Mouse (Mus musculus) neural tube, embryonic 12.5 days (tissue): ENCODE data around the gene Swi5. TPM values are rescaled to one million over a fixed set of nuclear protein-coding genes. Genes with fewer than 3 reads are reported as not detected.

Experiments used
- ATAC-seq: fragments of 200-750 bp; cut with Nextera tagmentation; 2 replicates; pipeline ENCODE4 v1.8.0; 2017; ENCODE audit warnings: low read depth, mild to moderate bottlenecking, moderate TSS enrichment, moderate library complexity; ENCODE audit not compliant: low FRiP score
- H3K27ac ChIP-seq: fragments of 300-500 bp; sonication (generic); 2 replicates; pipeline ENCODE4 v1.5.1; 2016
- H3K27me3 ChIP-seq: fragments of 300-500 bp; sonication (generic); replicated peaks from 2 replicates; pipeline ENCODE4 v1.6.1; 2016; ENCODE audit warnings: mild to moderate bottlenecking
- H3K36me3 ChIP-seq: fragments of 300-500 bp; sonication (generic); 2 replicates; pipeline ENCODE4 v1.6.1; 2016; ENCODE audit warnings: mild to moderate bottlenecking
- H3K4me1 ChIP-seq: fragments of 300-500 bp; sonication (generic); 2 replicates; pipeline ENCODE4 v1.6.1; 2016
- H3K4me2 ChIP-seq: fragments of 300-500 bp; sonication (generic); replicated peaks from 2 replicates; pipeline ENCODE4 v1.6.1; 2016; ENCODE audit warnings: mild to moderate bottlenecking
- H3K4me3 ChIP-seq: fragments of 300-500 bp; sonication (generic); 2 replicates; pipeline ENCODE4 v1.5.1; 2016
- H3K9ac ChIP-seq: fragments of 300-500 bp; sonication (generic); 2 replicates; pipeline ENCODE4 v1.6.1; 2016; ENCODE audit warnings: mild to moderate bottlenecking
- H3K9me3 ChIP-seq: fragments of 300-500 bp; sonication (generic); 2 replicates; pipeline ENCODE4 v1.6.1; 2016; ENCODE audit warnings: mild to moderate bottlenecking
- WGBS: fragments of 180-500 bp; shearing (Covaris S2); methylation state at CpG from one replicate; pipeline ENCODE4 v1.1.7; 2016; 5-methylcytosine and 5-hydroxymethylcytosine counted together
- polyA plus RNA-seq: library from polyadenylated mRNA; unstranded; fragments of >200 nt; fragmentation: Nextera tagmentation; extraction: Ambion mirVana; gene quantifications from 2 replicates; pipeline ENCODE4 v1.2.1, GENCODE M21; 2016

The Swi5 gene
- polyA plus RNA-seq = 351 and 444 TPM in 2 replicates

DNA sequence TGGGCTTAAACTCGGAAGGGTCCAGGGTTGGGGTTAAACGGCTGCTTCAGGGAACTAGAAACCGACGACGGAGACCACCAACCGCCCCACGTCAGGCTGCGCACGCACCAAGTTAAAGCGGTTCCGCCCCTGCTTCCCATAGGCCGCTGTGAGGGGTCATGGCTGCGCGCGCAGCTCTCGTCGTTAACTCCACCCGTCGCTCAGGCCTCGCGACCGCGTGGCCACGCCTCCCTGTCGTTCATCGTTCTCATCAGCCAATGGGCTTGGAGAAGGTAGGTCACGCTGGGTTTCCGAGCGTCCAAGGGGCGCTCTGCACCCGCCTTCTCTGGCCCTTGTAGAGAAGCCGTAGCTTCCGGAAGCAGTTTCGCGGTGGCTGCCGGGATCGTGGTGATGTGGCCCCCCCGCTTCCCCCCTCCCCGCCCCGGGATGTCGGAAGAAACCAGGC, at the start of gene Swi5:
Swi5 (minus strand) TSS at position 153 of the 445 bp plus-strand sequence.
- Histone ChIP-seq H3K36me3 (peaks cover 28% of the 10 kb centered on the region), H3K9ac (peak within 1 kb of the TSS; percentile 95), H3K9me3 (no peaks in the 10 kb centered on the region), H3K27ac (peak within 1 kb of the TSS; percentile 32), H3K4me3 (peak within 1 kb of the TSS; percentile 93), H3K4me2 (peak within 1 kb of the TSS; percentile 88), H3K4me1 (peaks cover 17% of the 10 kb centered on the region), H3K27me3 (no peaks in the 10 kb centered on the region)
- ATAC-seq = peak; percentile 98
- under 1% methylated on average over 40 of the region's 41 CpGs for WGBS

- H3K4me1 ChIP-seq = no peaks in the 10 kb centered on the region
- no peak overlapping the region for H3K4me3 ChIP-seq
- H3K9me3 ChIP-seq = no peaks in the 10 kb centered on the region
- H3K27ac ChIP-seq = no peak overlapping the region
- no peak overlapping the region for H3K4me2 ChIP-seq
- no peak overlapping the region for H3K9ac ChIP-seq
- 0 out of 2 replicates have a peak, but pooled peaks cover 7% of the 10 kb centered on the region for H3K27me3 ChIP-seq
- H3K36me3 ChIP-seq = peaks cover 32% of the 10 kb centered on the region
- WGBS = 55% methylated on average over 15 of the region's 15 CpGs
- no peak for ATAC-seq
These were observed 48.0 kb upstream of the Swi5 start for GRCm38 (mm10) chr2:32335888-32336287.

GRCm38 (mm10) chr2:32332159-32332558, 44.3 kb upstream of the Swi5 start:
- no peak overlapping the region for H3K27ac ChIP-seq
- 0 out of 2 replicates have a peak, but pooled peaks cover 7% of the 10 kb centered on the region for H3K27me3 ChIP-seq
- H3K4me1 ChIP-seq = peaks cover 10% of the 10 kb centered on the region
- H3K36me3 ChIP-seq = peaks cover 23% of the 10 kb centered on the region
- ATAC-seq = no peak
- WGBS = 90% methylated on average over 5 of the region's 5 CpGs
- H3K4me3 ChIP-seq = no peak overlapping the region
- no peak overlapping the region for H3K9ac ChIP-seq
- no peak overlapping the region for H3K4me2 ChIP-seq
- no peaks in the 10 kb centered on the region for H3K9me3 ChIP-seq

- peaks cover 10% of the 10 kb centered on the region for H3K4me1 ChIP-seq
- ATAC-seq = no peak
- no peak overlapping the region for H3K4me3 ChIP-seq
- 0 out of 2 replicates have a peak, but pooled peaks cover 7% of the 10 kb centered on the region for H3K27me3 ChIP-seq
- no peaks in the 10 kb centered on the region for H3K9me3 ChIP-seq
- no peak overlapping the region for H3K27ac ChIP-seq
- H3K4me2 ChIP-seq = no peak overlapping the region
- WGBS = 41% methylated on average over 6 of the region's 6 CpGs
- H3K36me3 ChIP-seq = peaks cover 12% of the 10 kb centered on the region
- H3K9ac ChIP-seq = no peak overlapping the region
These were observed 41.7 kb upstream of the Swi5 start for GRCm38 (mm10) chr2:32329531-32329930.

GRCm38 (mm10) chr2:32328911-32329460, 41.1 kb upstream of the Swi5 start:
- Histone ChIP-seq H3K4me3 (no peak overlapping the region), H3K36me3 (peaks cover 7% of the 10 kb centered on the region), H3K4me1 (peaks cover 10% of the 10 kb centered on the region), H3K27me3 (0 out of 2 replicates have a peak, but pooled peaks cover 5% of the 10 kb centered on the region), H3K9ac (0 out of 2 replicates have a peak overlapping the region, but pooled peaks have one; percentile 29), H3K9me3 (no peaks in the 10 kb centered on the region), H3K27ac (no peak overlapping the region), H3K4me2 (no peak overlapping the region; the same call in 1 of the 2 replicates)
- WGBS = 5% methylated on average over 13 of the region's 13 CpGs
- ATAC-seq = no peak

DNA sequence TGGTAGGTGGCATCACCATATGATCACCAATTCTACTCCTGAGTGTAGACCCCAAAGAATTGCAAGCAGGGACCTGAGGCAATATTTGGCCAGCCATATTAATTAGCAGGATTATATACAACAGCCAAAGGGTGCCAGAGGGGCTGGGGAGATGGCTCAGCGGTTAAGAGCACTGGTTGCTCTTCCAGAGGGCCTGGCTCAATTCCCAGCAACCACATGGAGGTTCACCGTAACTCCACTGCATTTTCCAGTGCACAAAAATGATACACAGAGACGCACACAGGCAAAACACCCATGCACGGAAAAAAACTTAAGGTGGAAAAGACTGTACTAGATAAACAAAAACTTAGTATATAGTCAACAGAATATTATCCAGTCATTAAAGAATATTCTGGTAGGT, 39.3 kb upstream of the Swi5 start:
- 88% methylated on average over 4 of the region's 4 CpGs for WGBS
- no peak overlapping the region for H3K4me3 ChIP-seq
- no peak overlapping the region for H3K9ac ChIP-seq
- H3K27me3 ChIP-seq = no peaks in the 10 kb centered on the region
- H3K9me3 ChIP-seq = no peaks in the 10 kb centered on the region
- no peak overlapping the region for H3K27ac ChIP-seq
- no peak overlapping the region for H3K4me2 ChIP-seq
- ATAC-seq = no peak
- H3K4me1 ChIP-seq = peaks cover 18% of the 10 kb centered on the region
- no peaks in the 10 kb centered on the region; the same call in 1 of the 2 replicates for H3K36me3 ChIP-seq

- H3K36me3 ChIP-seq = no peaks in the 10 kb centered on the region
- ATAC-seq = no peak
- WGBS = 71% methylated on average over 7 of the region's 7 CpGs
These were observed 37.5 kb upstream of the Swi5 start for GRCm38 (mm10) chr2:32325342-32325741.

DNA sequence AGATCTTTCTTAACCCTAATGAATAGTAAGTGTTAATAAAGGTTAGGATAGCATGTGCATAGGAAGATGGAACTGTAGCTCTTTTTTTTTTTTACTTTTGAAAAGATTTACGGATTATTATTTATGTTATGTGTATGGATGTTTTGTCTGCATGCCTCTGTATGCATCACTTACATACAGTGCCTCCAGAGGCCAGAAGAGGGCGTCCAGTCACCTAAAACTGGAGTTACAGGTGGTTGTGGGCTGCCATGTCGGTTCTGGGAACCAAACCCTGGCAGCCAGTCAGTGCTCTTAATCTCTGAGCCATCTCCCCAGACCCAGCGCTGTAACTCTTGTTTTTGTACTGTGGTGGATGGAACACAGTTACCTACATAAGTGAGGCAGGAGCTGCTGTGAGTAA, 36.4 kb upstream of the Swi5 start:
- H3K4me1 ChIP-seq = peaks cover 18% of the 10 kb centered on the region
- WGBS = 54% methylated on average over 4 of the region's 4 CpGs
- H3K27me3 ChIP-seq = no peaks in the 10 kb centered on the region; the same call in 1 of the 2 replicates
- no peak for ATAC-seq
- no peak overlapping the region for H3K9ac ChIP-seq
- no peak overlapping the region for H3K4me2 ChIP-seq
- H3K27ac ChIP-seq = no peak overlapping the region
- H3K36me3 ChIP-seq = no peaks in the 10 kb centered on the region
- H3K9me3 ChIP-seq = no peaks in the 10 kb centered on the region
- H3K4me3 ChIP-seq = no peak overlapping the region

More at GRCm38 (mm10) chr2:32325342-32325741, 37.5 kb upstream of the Swi5 start:
- no peaks in the 10 kb centered on the region for H3K9me3 ChIP-seq
- no peak overlapping the region for H3K4me2 ChIP-seq
- H3K27me3 ChIP-seq = no peaks in the 10 kb centered on the region
- H3K9ac ChIP-seq = no peak overlapping the region
- H3K4me3 ChIP-seq = no peak overlapping the region
- no peak overlapping the region for H3K27ac ChIP-seq
- H3K4me1 ChIP-seq = peaks cover 18% of the 10 kb centered on the region

DNA sequence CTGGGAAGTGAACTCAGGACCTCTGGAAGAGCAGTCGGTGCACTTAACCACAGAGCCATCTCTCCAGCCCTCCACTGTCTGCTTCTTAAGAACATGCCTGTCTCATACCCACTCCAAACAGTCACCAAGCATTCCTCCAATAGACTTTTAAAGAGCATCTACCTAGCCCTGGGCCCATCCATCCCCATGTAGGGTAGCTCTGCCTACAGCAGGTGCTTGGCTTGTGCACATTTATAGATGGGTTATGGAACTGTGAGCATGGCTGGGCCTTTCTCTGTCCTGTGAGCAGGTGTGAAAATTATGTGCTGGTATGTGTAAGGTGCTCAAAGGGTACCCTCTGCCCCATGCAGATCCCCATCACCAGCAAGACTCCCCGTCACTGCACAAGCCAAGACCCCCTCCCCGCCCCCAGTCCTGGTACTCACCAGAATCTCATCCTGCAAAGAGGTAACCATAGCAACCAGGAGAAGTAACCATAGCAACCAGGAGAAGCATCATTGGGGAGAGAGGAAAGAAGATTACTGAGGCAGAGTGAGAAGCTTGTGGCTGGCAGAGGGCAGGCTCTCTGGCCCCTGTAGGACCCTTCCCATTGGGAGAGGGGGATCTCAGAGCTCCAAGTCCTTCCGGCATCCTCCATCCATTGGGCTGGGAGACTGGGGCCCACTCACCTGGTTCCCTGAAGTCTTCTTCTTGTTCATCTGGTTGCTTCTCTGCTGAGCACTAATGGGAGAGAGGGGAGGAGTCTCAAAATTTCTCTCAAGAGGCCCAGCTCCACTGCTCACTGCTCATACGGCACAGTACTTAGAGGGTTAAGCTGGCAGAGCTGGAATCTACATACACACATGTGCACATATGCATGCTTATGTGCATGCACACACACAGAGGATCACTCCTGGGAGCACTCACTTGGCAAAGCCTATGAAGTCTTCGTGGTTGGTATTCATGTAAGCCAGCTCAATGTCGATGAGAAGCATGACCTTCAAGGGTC, 35.2 kb upstream of the Swi5 start:
- Histone ChIP-seq H3K9me3 (no peaks in the 10 kb centered on the region), H3K4me3 (no peak overlapping the region), H3K9ac (no peak overlapping the region), H3K27me3 (peaks cover 5% of the 10 kb centered on the region; the same call in 1 of the 2 replicates), H3K36me3 (no peaks in the 10 kb centered on the region), H3K4me2 (peak overlapping the region; percentile 4; the same call in 1 of the 2 replicates), H3K27ac (no peak overlapping the region), H3K4me1 (peaks cover 15% of the 10 kb centered on the region)
- WGBS = 71% methylated on average over 7 of the region's 7 CpGs
- ATAC-seq = peak; percentile 65; the same call in 1 of the 2 replicates

DNA sequence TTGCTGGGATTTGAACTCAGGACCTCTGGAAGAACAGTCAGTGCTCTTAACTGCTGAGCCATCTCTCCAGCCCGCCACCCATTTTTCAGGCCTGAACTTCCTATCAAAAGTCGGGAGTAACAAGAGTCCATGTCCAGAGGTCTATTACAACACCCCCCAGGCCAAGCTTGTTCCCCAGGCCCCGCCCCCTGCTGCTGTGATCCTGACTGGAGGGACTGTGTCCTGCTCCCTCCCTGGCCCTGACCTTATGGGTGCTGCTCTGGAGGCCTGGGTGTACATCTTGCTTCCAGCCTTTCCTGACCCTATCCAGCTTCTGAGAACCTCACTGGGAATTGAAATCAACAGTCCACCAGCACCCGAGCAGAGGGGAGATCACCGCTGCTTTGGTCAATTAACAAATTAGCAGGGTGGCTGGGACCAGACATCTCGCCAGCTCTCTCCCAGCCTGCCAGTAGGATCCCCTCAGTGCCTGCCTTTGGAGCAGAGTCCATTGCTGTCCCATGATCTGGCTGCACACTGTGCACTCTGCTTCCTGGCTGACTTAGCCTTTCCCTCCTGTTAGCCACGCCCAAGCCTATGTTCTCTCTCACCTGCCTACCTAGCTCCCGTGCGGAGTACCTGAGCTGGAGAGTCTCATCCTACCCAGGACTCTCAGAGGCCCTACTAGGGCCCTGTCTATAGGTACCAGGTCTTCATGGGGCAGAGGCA, 33.9 kb upstream of the Swi5 start:
- ATAC-seq = no peak
- H3K27ac ChIP-seq = no peak overlapping the region
- peaks cover 15% of the 10 kb centered on the region for H3K27me3 ChIP-seq
- H3K4me2 ChIP-seq = no peak overlapping the region
- H3K9me3 ChIP-seq = no peaks in the 10 kb centered on the region
- peaks cover 21% of the 10 kb centered on the region for H3K4me1 ChIP-seq
- no peak overlapping the region for H3K9ac ChIP-seq
- 77% methylated on average over 9 of the region's 9 CpGs for WGBS
- no peak overlapping the region for H3K4me3 ChIP-seq
- H3K36me3 ChIP-seq = no peaks in the 10 kb centered on the region

- Histone ChIP-seq H3K9me3 (no peaks in the 10 kb centered on the region), H3K36me3 (no peaks in the 10 kb centered on the region; the same call in 1 of the 2 replicates), H3K27ac (no peak overlapping the region), H3K27me3 (peaks cover 23% of the 10 kb centered on the region), H3K4me2 (no peak overlapping the region), H3K4me1 (peaks cover 22% of the 10 kb centered on the region), H3K4me3 (no peak overlapping the region), H3K9ac (no peak overlapping the region)
- 71% methylated on average over 11 of the region's 11 CpGs for WGBS
- no peak for ATAC-seq
These were observed 32.8 kb upstream of the Swi5 start for GRCm38 (mm10) chr2:32320721-32321120.
